Comparison of ENCODE assay signal across 8 mouse cellular contexts in the genomic region with DNA sequence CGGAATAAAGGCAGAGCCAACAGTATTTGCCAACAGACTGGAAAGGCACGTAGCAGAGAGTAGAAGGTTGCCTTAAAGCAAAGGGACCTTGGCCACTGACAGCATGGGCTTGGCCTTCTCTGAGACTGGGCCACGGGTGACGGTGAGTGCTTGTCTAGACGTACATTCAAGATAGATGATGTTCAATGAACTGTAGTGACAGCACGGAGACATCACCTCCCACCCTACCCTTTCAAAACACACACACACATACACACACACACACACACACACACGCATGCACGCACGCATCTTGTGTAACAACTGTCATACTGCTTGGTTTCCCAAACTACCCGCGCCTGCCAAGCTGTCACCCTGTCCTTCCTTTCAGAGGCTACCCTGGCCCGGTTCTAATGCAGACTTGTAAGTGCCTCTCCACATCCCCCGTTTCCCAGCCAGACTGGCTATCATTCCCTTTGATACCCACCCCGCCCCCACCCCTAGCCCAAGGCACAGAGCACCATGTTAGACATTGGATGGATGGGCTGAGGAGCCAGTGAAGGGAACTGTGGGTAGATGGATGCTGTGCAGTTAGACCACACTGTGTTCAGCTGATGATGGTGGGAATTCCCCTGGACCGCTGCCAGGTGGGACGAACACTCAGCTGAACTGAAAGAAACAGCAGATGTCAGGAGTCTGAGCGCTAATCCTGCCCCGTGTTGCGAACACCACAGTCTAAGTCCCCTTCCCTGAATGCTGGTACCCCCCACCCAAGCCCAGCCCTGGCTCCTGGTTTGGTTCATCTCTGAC.
DNase-seq lines count a peak whose midpoint lies in the region; ATAC-seq and TF ChIP-seq lines count a peak whose summit lies in the region.

No protein-coding gene starts in this region.

- H3K9ac ChIP-seq in forebrain, embryonic 14.5 days (ENCODE audit: low read length) = no peak overlapping the region
- H3K9ac ChIP-seq in hindbrain, embryonic 16.5 days (ENCODE audit: low read depth, low read length) = peak overlapping the region; percentile 18; the same call in 1 of the 2 replicates
- H3K9ac ChIP-seq in lung, postnatal 0 days (replicated peaks; ENCODE audit: low read depth) = no peak overlapping the region

- peak overlapping the region; percentile 36 for H3K4me2 ChIP-seq in forebrain, embryonic 14.5 days (ENCODE audit: low read length)
- peak overlapping the region; percentile 42 for H3K4me2 ChIP-seq in hindbrain, embryonic 16.5 days (ENCODE audit: low read length)
- H3K4me2 ChIP-seq in lung, postnatal 0 days (replicated peaks; ENCODE audit: low read depth, low read length) = peak overlapping the region; percentile 35; the same call in 1 of the 2 replicates

- ATAC-seq in activated CD4-positive, CD25-positive, alpha-beta regulatory T cell, adult 4 months = peak; percentile 79
- peak; percentile 94 for ATAC-seq in forebrain, embryonic 14.5 days
- peak; percentile 86 for ATAC-seq in hindbrain, embryonic 16.5 days
- ATAC-seq in lung, postnatal 0 days = peak; percentile 76

- H3K4me1 ChIP-seq in forebrain, embryonic 14.5 days (ENCODE audit: control insufficient read depth, insufficient read depth, low read length) = peaks cover 20% of the 10 kb centered on the region
- H3K4me1 ChIP-seq in hindbrain, embryonic 16.5 days (ENCODE audit: control insufficient read depth, insufficient read depth, low read depth, low read length) = peaks cover 18% of the 10 kb centered on the region
- H3K4me1 ChIP-seq in lung, postnatal 0 days (ENCODE audit: insufficient read depth, low read depth, low read length) = peaks cover 17% of the 10 kb centered on the region; the same call in 1 of the 2 replicates

- no peaks in the 10 kb centered on the region for H3K36me3 ChIP-seq in forebrain, embryonic 14.5 days (ENCODE audit: control insufficient read depth, insufficient read depth, low read length)
- H3K36me3 ChIP-seq in hindbrain, embryonic 16.5 days (ENCODE audit: control insufficient read depth, insufficient read depth, low read length) = no peaks in the 10 kb centered on the region
- H3K36me3 ChIP-seq in lung, postnatal 0 days (ENCODE audit: insufficient read depth, low read length) = no peaks in the 10 kb centered on the region

- peak; percentile 60; the same call in 1 of the 2 replicates for TF ChIP-seq EP300 in lung, postnatal 0 days (IDR thresholded peaks at IDR 0.05)

- H3K27ac ChIP-seq in forebrain, embryonic 14.5 days (ENCODE audit: low read depth, low read length) = peak overlapping the region; percentile 82
- peak overlapping the region; percentile 62 for H3K27ac ChIP-seq in hindbrain, embryonic 16.5 days (ENCODE audit: low read depth, low read length)
- H3K27ac ChIP-seq in lung, postnatal 0 days (ENCODE audit: low read length) = peak overlapping the region; percentile 78

- no peaks in the 10 kb centered on the region for H3K9me3 ChIP-seq in forebrain, embryonic 14.5 days (replicated peaks; ENCODE audit: control insufficient read depth, low read length)
- no peaks in the 10 kb centered on the region for H3K9me3 ChIP-seq in hindbrain, embryonic 16.5 days (ENCODE audit: control insufficient read depth, low read length)
- H3K9me3 ChIP-seq in lung, postnatal 0 days (ENCODE audit: low read length) = no peaks in the 10 kb centered on the region

- WGBS in forebrain, embryonic 14.5 days = 36% methylated on average over 19 of the region's 19 CpGs
- WGBS in hindbrain, embryonic 16.5 days = 44% methylated on average over 19 of the region's 19 CpGs
- WGBS in lung, postnatal 0 days = 50% methylated on average over 19 of the region's 19 CpGs

- intact Hi-C loops in left cerebral cortex, postnatal 4 days (cut with DNase I) = no loop called here

- no peak for TF ChIP-seq CTCF in lung, postnatal 0 days (IDR thresholded peaks at IDR 0.05)

- no peaks in the 10 kb centered on the region for H3K27me3 ChIP-seq in forebrain, embryonic 14.5 days (replicated peaks; ENCODE audit: control insufficient read depth, insufficient read depth, low read length)
- no peaks in the 10 kb centered on the region for H3K27me3 ChIP-seq in hindbrain, embryonic 16.5 days (replicated peaks; ENCODE audit: control insufficient read depth, insufficient read depth, low read length)
- no peaks in the 10 kb centered on the region for H3K27me3 ChIP-seq in lung, postnatal 0 days (replicated peaks; ENCODE audit: insufficient read depth, low read length)

- H3K4me3 ChIP-seq in forebrain, embryonic 14.5 days (ENCODE audit: low read depth, low read length) = peak overlapping the region; percentile 13; the same call in 1 of the 2 replicates
- H3K4me3 ChIP-seq in hindbrain, embryonic 16.5 days (ENCODE audit: low read length) = no peak overlapping the region
- H3K4me3 ChIP-seq in lung, postnatal 0 days (ENCODE audit: low read depth, low read length) = no peak overlapping the region

- DNase-seq in left cerebral cortex, postnatal 4 days = peak; percentile 97
- no peak for DNase-seq in left cerebral cortex, adult 18-20 months (ENCODE audit: low spot score in 2 of 2)
- peak; percentile 95 for DNase-seq in forebrain, embryonic 14.5 days (ENCODE audit: low spot score)
- peak; percentile 71 for DNase-seq in lung, postnatal 0 days (ENCODE audit: low spot score)
- peak; percentile 41 for DNase-seq in skeletal muscle tissue, adult 2 months (ENCODE audit: low read depth, low spot score)
- DNase-seq in embryo, embryonic 10.5 days (ENCODE audit: low spot score) = no peak

Comparison
In these comparisons a context has a peak if more than half of its experiments do, and no peak if none do; other contexts are left out.
1. DNase-seq: peak in left cerebral cortex, postnatal 4 days (single experiment), forebrain, embryonic 14.5 days (single experiment), lung, postnatal 0 days (single experiment) and skeletal muscle tissue, adult 2 months (single experiment); none in left cerebral cortex, adult 18-20 months (0 of 2) and embryo, embryonic 10.5 days (single experiment).
2. Peak in every context shown above with its lines, with median percentiles within 50 percentile points of each other: ATAC-seq, H3K27ac ChIP-seq and H3K4me2 ChIP-seq.